Mouse (Mus musculus) limb, embryonic 15.5 days (tissue): ENCODE data around the gene Pde4b. TPM values are rescaled to one million over a fixed set of nuclear protein-coding genes. Genes with fewer than 3 reads are reported as not detected.

Experiments used
- ATAC-seq: fragments of 200-750 bp; cut with Nextera tagmentation; 2 replicates; pipeline ENCODE4 v1.8.0; 2017; ENCODE audit warnings: low read depth, moderate TSS enrichment; ENCODE audit not compliant: insufficient number of reproducible peaks, low FRiP score, low TSS enrichment
- H3K27ac ChIP-seq: fragments of 300-500 bp; sonication (generic); 2 replicates; pipeline ENCODE4 v1.5.1; 2015; ENCODE audit warnings: moderate library complexity, mild to moderate bottlenecking, inconsistent platforms
- H3K27me3 ChIP-seq: fragments of 300-500 bp; sonication (generic); 2 replicates; pipeline ENCODE4 v1.6.1; 2015; ENCODE audit warnings: inconsistent platforms
- H3K36me3 ChIP-seq: fragments of 300-500 bp; sonication (generic); 2 replicates; pipeline ENCODE4 v1.6.1; 2015; ENCODE audit warnings: inconsistent platforms
- H3K4me1 ChIP-seq: fragments of 300-500 bp; sonication (generic); 2 replicates; pipeline ENCODE4 v1.6.1; 2015; ENCODE audit warnings: inconsistent platforms
- H3K4me2 ChIP-seq: fragments of 300-500 bp; sonication (generic); 2 replicates; pipeline ENCODE4 v1.6.1; 2015; ENCODE audit warnings: mild to moderate bottlenecking, inconsistent platforms
- H3K4me3 ChIP-seq: fragments of 300-500 bp; sonication (generic); 2 replicates; pipeline ENCODE4 v1.5.1; 2015; ENCODE audit warnings: mild to moderate bottlenecking, inconsistent platforms
- H3K9ac ChIP-seq: fragments of 300-500 bp; sonication (generic); 2 replicates; pipeline ENCODE4 v1.6.1; 2015; ENCODE audit warnings: inconsistent platforms
- H3K9me3 ChIP-seq: fragments of 300-500 bp; sonication (generic); 2 replicates; pipeline ENCODE4 v1.6.1; 2016; ENCODE audit warnings: inconsistent platforms
- WGBS: fragments of 180-500 bp; shearing (Covaris S2); methylation state at CpG from one replicate; pipeline ENCODE4 v1.1.7; 2015; 5-methylcytosine and 5-hydroxymethylcytosine counted together
- polyA plus RNA-seq: library from polyadenylated mRNA; unstranded; fragments of >200 nt; fragmentation: Nextera tagmentation; extraction: Ambion mirVana; gene quantifications from 2 replicates; pipeline ENCODE4 v1.2.1, GENCODE M21; 2015

Gene Pde4b
- polyA plus RNA-seq, 1 experiment from 2014 or later: 20.1 TPM

- 82% methylated on average over 3 of the region's 3 CpGs for WGBS
- no peak for ATAC-seq
- peaks cover 8% of the 10 kb centered on the region for H3K4me1 ChIP-seq
- no peaks in the 10 kb centered on the region for H3K9me3 ChIP-seq
- H3K4me2 ChIP-seq: no peak overlapping the region
- H3K36me3 ChIP-seq: peaks cover 26% of the 10 kb centered on the region
- H3K27ac ChIP-seq: no peak overlapping the region
- no peak overlapping the region for H3K9ac ChIP-seq
- H3K4me3 ChIP-seq: no peak overlapping the region
- no peaks in the 10 kb centered on the region for H3K27me3 ChIP-seq
Measured at GRCm38 (mm10) chr4:102594506-102594905, 507.2 kb downstream of the Pde4b start.

GRCm38 (mm10) chr4:102603968-102604367 lies 516.6 kb downstream of the Pde4b start:
- Histone ChIP-seq H3K9me3 (no peaks in the 10 kb centered on the region), H3K36me3 (peaks cover 29% of the 10 kb centered on the region), H3K9ac (no peak overlapping the region), H3K4me3 (no peak overlapping the region), H3K27ac (no peak overlapping the region), H3K27me3 (no peaks in the 10 kb centered on the region), H3K4me2 (no peak overlapping the region), H3K4me1 (no peaks in the 10 kb centered on the region)
- 67% methylated on average over 3 of the region's 3 CpGs for WGBS
- ATAC-seq: no peak

- ATAC-seq: no peak
- Histone ChIP-seq H3K27me3 (no peaks in the 10 kb centered on the region), H3K36me3 (peaks cover 17% of the 10 kb centered on the region), H3K27ac (no peak overlapping the region), H3K9me3 (no peaks in the 10 kb centered on the region), H3K4me1 (no peaks in the 10 kb centered on the region), H3K9ac (no peak overlapping the region), H3K4me3 (no peak overlapping the region), H3K4me2 (no peak overlapping the region)
- 94% methylated on average over 8 of the region's 8 CpGs for WGBS
Measured at GRCm38 (mm10) chr4:102605231-102605630, 517.9 kb downstream of the Pde4b start.

GRCm38 (mm10) chr4:102605722-102606341 lies 518.5 kb downstream of the Pde4b start:
- H3K27ac ChIP-seq: no peak overlapping the region
- H3K4me2 ChIP-seq: no peak overlapping the region
- ATAC-seq: no peak
- no peak overlapping the region for H3K9ac ChIP-seq
- WGBS: 73% methylated on average over 4 of the region's 4 CpGs
- no peaks in the 10 kb centered on the region for H3K27me3 ChIP-seq
- no peaks in the 10 kb centered on the region for H3K4me1 ChIP-seq
- H3K36me3 ChIP-seq: peaks cover 17% of the 10 kb centered on the region
- no peak overlapping the region for H3K4me3 ChIP-seq
- H3K9me3 ChIP-seq: no peaks in the 10 kb centered on the region

GRCm38 (mm10) chr4:102606825-102607224 lies 519.5 kb downstream of the Pde4b start:
- H3K4me3 ChIP-seq: no peak overlapping the region
- no peak for ATAC-seq
- H3K27me3 ChIP-seq: no peaks in the 10 kb centered on the region
- 86% methylated on average over 8 of the region's 8 CpGs for WGBS
- H3K27ac ChIP-seq: no peak overlapping the region
- no peaks in the 10 kb centered on the region for H3K9me3 ChIP-seq
- no peaks in the 10 kb centered on the region for H3K4me1 ChIP-seq
- H3K9ac ChIP-seq: no peak overlapping the region
- peaks cover 14% of the 10 kb centered on the region for H3K36me3 ChIP-seq
- no peak overlapping the region for H3K4me2 ChIP-seq

GRCm38 (mm10) chr4:102607744-102608416 lies 520.5 kb downstream of the Pde4b start:
- no peaks in the 10 kb centered on the region for H3K27me3 ChIP-seq
- ATAC-seq: no peak
- H3K4me2 ChIP-seq: no peak overlapping the region
- H3K36me3 ChIP-seq: peaks cover 13% of the 10 kb centered on the region
- H3K9ac ChIP-seq: no peak overlapping the region
- no peak overlapping the region for H3K27ac ChIP-seq
- H3K9me3 ChIP-seq: no peaks in the 10 kb centered on the region
- no peaks in the 10 kb centered on the region for H3K4me1 ChIP-seq
- WGBS: 84% methylated on average over 7 of the region's 7 CpGs
- no peak overlapping the region for H3K4me3 ChIP-seq

- 92% methylated on average over 4 of the region's 4 CpGs for WGBS
- H3K9ac ChIP-seq: no peak overlapping the region
- no peak for ATAC-seq
- no peaks in the 10 kb centered on the region for H3K36me3 ChIP-seq
- H3K27me3 ChIP-seq: no peaks in the 10 kb centered on the region
- H3K4me2 ChIP-seq: no peak overlapping the region
- H3K27ac ChIP-seq: no peak overlapping the region
- no peak overlapping the region for H3K4me3 ChIP-seq
- no peaks in the 10 kb centered on the region for H3K9me3 ChIP-seq
- no peaks in the 10 kb centered on the region for H3K4me1 ChIP-seq
Measured at GRCm38 (mm10) chr4:102612596-102612995, 525.3 kb downstream of the Pde4b start.

- Histone ChIP-seq H3K27me3 (no peaks in the 10 kb centered on the region), H3K27ac (peak overlapping the region; percentile 65), H3K4me1 (0 out of 2 replicates have a peak, but pooled peaks cover 7% of the 10 kb centered on the region), H3K9ac (no peak overlapping the region), H3K4me3 (no peak overlapping the region), H3K4me2 (no peak overlapping the region), H3K36me3 (no peaks in the 10 kb centered on the region), H3K9me3 (no peaks in the 10 kb centered on the region)
- 33% methylated on average over 4 of the region's 4 CpGs for WGBS
- no peak for ATAC-seq
Measured at GRCm38 (mm10) chr4:102617774-102618173, 530.4 kb downstream of the Pde4b start.

GRCm38 (mm10) chr4:102618609-102619008 lies 531.3 kb downstream of the Pde4b start:
- 0 out of 2 replicates have a peak, but pooled peaks cover 7% of the 10 kb centered on the region for H3K4me1 ChIP-seq
- H3K27ac ChIP-seq: no peak overlapping the region
- 89% methylated on average over 3 of the region's 3 CpGs for WGBS
- no peaks in the 10 kb centered on the region for H3K27me3 ChIP-seq
- H3K9ac ChIP-seq: no peak overlapping the region
- no peak for ATAC-seq
- H3K9me3 ChIP-seq: no peaks in the 10 kb centered on the region
- H3K4me2 ChIP-seq: no peak overlapping the region
- no peaks in the 10 kb centered on the region for H3K36me3 ChIP-seq
- H3K4me3 ChIP-seq: no peak overlapping the region

- Histone ChIP-seq H3K4me2 (no peak overlapping the region), H3K4me1 (0 out of 2 replicates have a peak, but pooled peaks cover 7% of the 10 kb centered on the region), H3K27ac (no peak overlapping the region), H3K9ac (no peak overlapping the region), H3K4me3 (no peak overlapping the region), H3K27me3 (no peaks in the 10 kb centered on the region), H3K9me3 (no peaks in the 10 kb centered on the region), H3K36me3 (no peaks in the 10 kb centered on the region)
- 43% methylated on average over 5 of the region's 5 CpGs for WGBS
- ATAC-seq: no peak
Measured at GRCm38 (mm10) chr4:102620179-102620910, 533.0 kb downstream of the Pde4b start.

- no peak overlapping the region for H3K27ac ChIP-seq
- H3K36me3 ChIP-seq: no peaks in the 10 kb centered on the region
- no peak overlapping the region for H3K4me2 ChIP-seq
- H3K9ac ChIP-seq: no peak overlapping the region
- no peak for ATAC-seq
- no peak overlapping the region for H3K4me3 ChIP-seq
- 84% methylated on average over 2 of the region's 2 CpGs for WGBS
- no peaks in the 10 kb centered on the region for H3K9me3 ChIP-seq
- H3K4me1 ChIP-seq: 0 out of 2 replicates have a peak, but pooled peaks cover 7% of the 10 kb centered on the region
- H3K27me3 ChIP-seq: no peaks in the 10 kb centered on the region
Measured at GRCm38 (mm10) chr4:102621120-102621519, 533.8 kb downstream of the Pde4b start.

GRCm38 (mm10) chr4:102622977-102623376 lies 535.6 kb downstream of the Pde4b start:
- Histone ChIP-seq H3K36me3 (no peaks in the 10 kb centered on the region), H3K27me3 (no peaks in the 10 kb centered on the region), H3K4me3 (no peak overlapping the region), H3K27ac (no peak overlapping the region), H3K9ac (no peak overlapping the region), H3K4me1 (0 out of 2 replicates have a peak, but pooled peaks cover 7% of the 10 kb centered on the region), H3K4me2 (no peak overlapping the region), H3K9me3 (no peaks in the 10 kb centered on the region)
- ATAC-seq: no peak
- WGBS: 67% methylated on average over 5 of the region's 5 CpGs
